In genomic region chr9:7784615-7785012, GRCm38 (mm10) we compare ENCODE assay signal across 12 mouse cellular contexts. TPM values are rescaled to one million over a fixed set of nuclear protein-coding genes. Genes with fewer than 3 reads are reported as not detected.
A peak's percentile ranks its signal among the peaks of the same experiment; 100 is the strongest.
DNase-seq lines count a peak whose midpoint lies in the region; ATAC-seq and TF ChIP-seq lines count a peak whose summit lies in the region.
"Had no signal": no experiment of that assay in that cellular context is flagged by ENCODE, and none has a peak within 500 bp of the region (broad histone marks: within the 10 kb centered on the region; RNA-seq: fewer than 3 reads in every experiment).

No protein-coding gene starts in this region.

- whole genome bisulfite sequencing in limb, embryonic 11.5 days = 65% methylated on average over 1 of the region's 1 CpGs
- 64% methylated on average over 1 of the region's 1 CpGs for WGBS in limb, embryonic 10.5 days
- WGBS in embryonic facial prominence, embryonic 13.5 days = 7% methylated on average over 1 of the region's 1 CpGs
- WGBS in limb, embryonic 14.5 days = 48% methylated on average over 1 of the region's 1 CpGs

- no peak for TF ChIP-seq POLR2A in limb, embryonic 14.5 days (IDR thresholded peaks at IDR 0.05; ENCODE audit: borderline replicate concordance, extremely low read depth, insufficient read depth, insufficient read length)

- H3K9me3 ChIP-seq in limb, embryonic 11.5 days (ENCODE audit: control insufficient read depth, low read length) = no peaks in the 10 kb centered on the region
- no peaks in the 10 kb centered on the region for H3K9me3 ChIP-seq in limb, embryonic 10.5 days (replicated peaks)
- no peaks in the 10 kb centered on the region for H3K9me3 ChIP-seq in embryonic facial prominence, embryonic 13.5 days
- H3K9me3 ChIP-seq in limb, embryonic 14.5 days (ENCODE audit: control insufficient read depth, low read length) = no peaks in the 10 kb centered on the region
- H3K9me3 ChIP-seq: megakaryocyte, embryonic 14.5 days had no signal

- no peak overlapping the region for H3K27ac ChIP-seq in limb, embryonic 11.5 days (replicated peaks; ENCODE audit: low read depth, low read length)
- no peak overlapping the region for H3K27ac ChIP-seq in limb, embryonic 10.5 days
- peak overlapping the region; percentile 57 for H3K27ac ChIP-seq in embryonic facial prominence, embryonic 13.5 days
- 0 out of 2 replicates have a peak overlapping the region, but pooled peaks have one; percentile 19 for H3K27ac ChIP-seq in limb, embryonic 14.5 days (replicated peaks; ENCODE audit: low read depth, low read length)

- no peak for DNase-seq in limb, embryonic 11.5 days (ENCODE audit: low spot score)
- DNase-seq in limb, embryonic 10.5 days (ENCODE audit: low spot score) = no peak
- DNase-seq in adipocyte (ENCODE audit: low spot score) = peak; percentile 14
- peak; percentile 69 for DNase-seq in limb, embryonic 14.5 days (ENCODE audit: low spot score)
- DNase-seq in urinary bladder, adult 2 months (ENCODE audit: low spot score) = no peak
- DNase-seq in testis, postnatal 14 days (ENCODE audit: low spot score) = no peak
- no peak for DNase-seq in urinary bladder, postnatal 14 days (ENCODE audit: low spot score)
- DNase-seq: right cerebral cortex, postnatal 14 days had no signal

- H3K36me3 ChIP-seq in limb, embryonic 11.5 days (ENCODE audit: control insufficient read depth, insufficient read depth, low read length) = 0 out of 2 replicates have a peak, but pooled peaks cover 2% of the 10 kb centered on the region
- H3K36me3 ChIP-seq in limb, embryonic 10.5 days = peaks cover 68% of the 10 kb centered on the region
- peaks cover 10% of the 10 kb centered on the region; the same call in 1 of the 2 replicates for H3K36me3 ChIP-seq in embryonic facial prominence, embryonic 13.5 days
- H3K36me3 ChIP-seq in limb, embryonic 14.5 days (ENCODE audit: control insufficient read depth, insufficient read depth, low read length) = peaks cover 4% of the 10 kb centered on the region; the same call in 1 of the 2 replicates

- H3K9ac ChIP-seq in limb, embryonic 11.5 days (ENCODE audit: low read length) = no peak overlapping the region
- H3K9ac ChIP-seq in embryonic facial prominence, embryonic 13.5 days = no peak overlapping the region
- no peak overlapping the region for H3K9ac ChIP-seq in limb, embryonic 14.5 days (ENCODE audit: low read depth, low read length, severe bottlenecking)

- no peak overlapping the region for H3K4me2 ChIP-seq in limb, embryonic 11.5 days (ENCODE audit: low read depth, severe bottlenecking)
- no peak overlapping the region for H3K4me2 ChIP-seq in embryonic facial prominence, embryonic 13.5 days
- no peak overlapping the region for H3K4me2 ChIP-seq in limb, embryonic 14.5 days (replicated peaks; ENCODE audit: low read depth, low read length, severe bottlenecking)
- H3K4me2 ChIP-seq: heart, embryonic 11.5 days had no signal

- ATAC-seq in limb, embryonic 11.5 days (ENCODE audit: insufficient number of reproducible peaks, low FRiP score, low TSS enrichment, low read depth) = 0 out of 2 replicates have a peak, but pooled peaks have one; percentile 29
- 0 out of 2 replicates have a peak, but pooled peaks have one; percentile 35 for ATAC-seq in embryonic facial prominence, embryonic 13.5 days (ENCODE audit: insufficient number of reproducible peaks, insufficient read depth, low FRiP score, low TSS enrichment, low read depth)
- ATAC-seq in limb, embryonic 14.5 days (ENCODE audit: low FRiP score, low read depth) = peak; percentile 88

- H3K4me3 ChIP-seq in limb, embryonic 11.5 days (ENCODE audit: low read depth, low read length) = no peak overlapping the region
- no peak overlapping the region for H3K4me3 ChIP-seq in limb, embryonic 10.5 days
- H3K4me3 ChIP-seq in embryonic facial prominence, embryonic 13.5 days = no peak overlapping the region
- H3K4me3 ChIP-seq in limb, embryonic 14.5 days (replicated peaks; ENCODE audit: low read length) = no peak overlapping the region
- H3K4me3 ChIP-seq: erythroblast, embryonic 14.5 days had no signal

- H3K4me1 ChIP-seq in limb, embryonic 11.5 days (ENCODE audit: control insufficient read depth, insufficient read depth, low read length) = no peaks in the 10 kb centered on the region
- H3K4me1 ChIP-seq in limb, embryonic 10.5 days = no peaks in the 10 kb centered on the region
- peaks cover 29% of the 10 kb centered on the region for H3K4me1 ChIP-seq in embryonic facial prominence, embryonic 13.5 days
- H3K4me1 ChIP-seq in limb, embryonic 14.5 days (ENCODE audit: control insufficient read depth, insufficient read depth, low read length) = 0 out of 2 replicates have a peak, but pooled peaks cover 4% of the 10 kb centered on the region

- H3K27me3 ChIP-seq in limb, embryonic 11.5 days (ENCODE audit: control insufficient read depth, insufficient read depth, low read length) = no peaks in the 10 kb centered on the region
- H3K27me3 ChIP-seq in limb, embryonic 10.5 days (ENCODE audit: low read depth, poor library complexity, severe bottlenecking) = no peaks in the 10 kb centered on the region
- no peaks in the 10 kb centered on the region for H3K27me3 ChIP-seq in embryonic facial prominence, embryonic 13.5 days
- H3K27me3 ChIP-seq in limb, embryonic 14.5 days (ENCODE audit: control insufficient read depth, insufficient read depth, low read length) = no peaks in the 10 kb centered on the region
- H3K27me3 ChIP-seq: megakaryocyte, embryonic 14.5 days had no signal

RNA-seq across cellular contexts. Expression of gene Tmem123, which starts 20.8 kb away (rescaled TPM):
- 92.6 and 95.8 TPM in 2 replicates for polyA plus RNA-seq in limb, embryonic 11.5 days (2014; fragmentation: Nextera tagmentation; extraction: Ambion mirVana)
- 89.2 and 90.5 TPM in 2 replicates for polyA plus RNA-seq in limb, embryonic 10.5 days (2016; fragmentation: Nextera tagmentation; extraction: Ambion mirVana)
- polyA plus RNA-seq in embryonic facial prominence, embryonic 13.5 days (2015; fragmentation: Nextera tagmentation; extraction: Ambion mirVana) = 75.1 and 78.1 TPM in 2 replicates
- 67.0 and 68.8 TPM in 2 replicates for polyA plus RNA-seq in limb, embryonic 14.5 days (2012; rRNA removed)
- polyA plus RNA-seq in limb, embryonic 14.5 days (2014; fragmentation: Nextera tagmentation; extraction: Ambion mirVana) = 122 and 133 TPM in 2 replicates
- 298 and 359 TPM in 2 replicates for polyA plus RNA-seq in urinary bladder, adult 2 months (2012; rRNA removed)

RNA-seq across cellular contexts. Expression of gene Birc2, which starts 52.2 kb away (rescaled TPM):
- polyA plus RNA-seq in limb, embryonic 11.5 days (2014; fragmentation: Nextera tagmentation; extraction: Ambion mirVana) = 42.7 and 42.8 TPM in 2 replicates
- polyA plus RNA-seq in limb, embryonic 10.5 days (2016; fragmentation: Nextera tagmentation; extraction: Ambion mirVana) = 26.8 and 37.6 TPM in 2 replicates
- 41.6 and 45.5 TPM in 2 replicates for polyA plus RNA-seq in embryonic facial prominence, embryonic 13.5 days (2015; fragmentation: Nextera tagmentation; extraction: Ambion mirVana)
- polyA plus RNA-seq in limb, embryonic 14.5 days (2012; rRNA removed) = 41.2 and 42.8 TPM in 2 replicates
- polyA plus RNA-seq in limb, embryonic 14.5 days (2014; fragmentation: Nextera tagmentation; extraction: Ambion mirVana) = 41.7 and 45.3 TPM in 2 replicates
- 23.6 and 27.7 TPM in 2 replicates for polyA plus RNA-seq in urinary bladder, adult 2 months (2012; rRNA removed)

Comparison
In these comparisons a context has a peak if more than half of its experiments do, and no peak if none do; other contexts are left out.
1. DNase-seq: peak in adipocyte (single experiment) and limb, embryonic 14.5 days (single experiment); none in limb, embryonic 11.5 days (single experiment), limb, embryonic 10.5 days (single experiment), urinary bladder, adult 2 months (single experiment), testis, postnatal 14 days (single experiment) and urinary bladder, postnatal 14 days (single experiment).
2. H3K27ac ChIP-seq: peak in embryonic facial prominence, embryonic 13.5 days (single experiment) and limb, embryonic 14.5 days (single experiment); none in limb, embryonic 11.5 days (single experiment) and limb, embryonic 10.5 days (single experiment).
3. ATAC-seq: peak in every context shown above with its lines; median percentile 88 in limb, embryonic 14.5 days; 35 in embryonic facial prominence, embryonic 13.5 days; 29 in limb, embryonic 11.5 days.